Mouse (Mus musculus) natural killer cell, adult 2 months (primary cell): ENCODE data around the gene Mettl21a.
"Not testable (repeated sequence)": the region's sequence is repeated elsewhere in the genome, so short reads cannot be mapped to it uniquely, and the experiment has no call there.

Experiments
- DNase-seq, 2 experiments: peaks; one replicate each; pipeline ENCODE4 v3.0.0; 2022; ENCODE audit warnings: low spot score in 2 of 2

The Mettl21a gene

GRCm38 (mm10) chr1:64614311-64614710 lies 2.7 kb downstream of the Mettl21a start:
- DNase-seq, result no peak

DNA sequence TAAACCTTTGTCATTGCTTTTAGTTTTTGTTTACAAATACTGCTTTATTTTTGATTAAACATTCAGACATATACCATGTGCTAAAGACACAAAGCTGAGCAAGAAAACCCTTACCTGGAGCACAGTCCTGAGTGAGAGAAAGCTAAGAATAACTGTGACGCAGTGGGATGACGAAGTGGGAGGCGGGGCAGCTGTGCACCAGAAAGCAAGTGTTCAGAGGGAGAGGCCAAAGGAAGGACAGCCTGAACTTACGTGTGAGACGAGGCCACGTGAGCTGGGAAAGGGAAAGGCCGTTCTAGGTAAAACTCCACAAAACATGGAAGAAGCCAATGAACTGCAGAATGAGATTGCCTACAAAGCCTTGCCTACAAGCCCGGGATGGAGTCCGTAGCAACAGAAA lies 7.1 kb downstream of the Mettl21a start:
- no peak for DNase-seq

DNA sequence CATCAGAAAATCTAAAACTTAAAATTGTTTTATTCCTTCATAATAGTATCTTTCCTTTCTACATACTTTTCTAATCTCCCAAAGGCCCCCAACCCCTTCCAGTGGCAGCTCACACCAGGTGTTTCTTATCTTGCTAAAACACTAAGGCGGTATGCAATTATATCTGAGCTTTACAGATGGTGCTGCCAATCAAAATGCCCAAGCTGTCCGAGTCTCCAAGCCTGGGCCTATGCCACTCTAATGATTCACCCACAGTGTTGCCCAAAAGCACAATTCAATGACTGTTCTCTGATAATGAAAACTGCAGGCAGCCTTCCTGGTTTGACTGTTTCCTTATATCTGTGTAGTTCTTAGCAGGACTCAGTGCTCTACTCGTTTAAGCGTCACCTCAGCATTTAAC lies 7.9 kb downstream of the Mettl21a start:
- no peak for DNase-seq

DNA sequence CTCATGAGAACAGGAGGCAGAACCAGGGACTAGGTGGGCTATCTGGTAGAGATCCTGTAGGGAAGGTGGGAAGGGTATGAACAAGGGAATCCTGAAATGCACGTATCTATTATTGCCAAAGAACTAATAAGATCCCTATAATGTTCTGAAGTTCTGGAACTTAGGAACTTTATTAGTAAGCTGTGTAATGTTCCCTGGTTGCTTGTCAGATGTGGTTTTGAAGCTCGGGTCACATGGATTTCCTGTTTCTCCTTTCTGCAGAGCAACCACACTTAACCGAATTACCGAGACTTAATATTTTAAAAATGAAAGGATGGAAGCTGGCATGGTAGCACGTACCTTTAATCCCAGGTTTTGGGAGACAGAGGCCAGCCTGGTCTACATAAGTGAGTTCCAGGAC lies 13.7 kb downstream of the Mettl21a start:
- DNase-seq, result no peak

- DNase-seq, result no peak
These were observed 15.7 kb downstream of the Mettl21a start for GRCm38 (mm10) chr1:64601242-64601842.

DNA sequence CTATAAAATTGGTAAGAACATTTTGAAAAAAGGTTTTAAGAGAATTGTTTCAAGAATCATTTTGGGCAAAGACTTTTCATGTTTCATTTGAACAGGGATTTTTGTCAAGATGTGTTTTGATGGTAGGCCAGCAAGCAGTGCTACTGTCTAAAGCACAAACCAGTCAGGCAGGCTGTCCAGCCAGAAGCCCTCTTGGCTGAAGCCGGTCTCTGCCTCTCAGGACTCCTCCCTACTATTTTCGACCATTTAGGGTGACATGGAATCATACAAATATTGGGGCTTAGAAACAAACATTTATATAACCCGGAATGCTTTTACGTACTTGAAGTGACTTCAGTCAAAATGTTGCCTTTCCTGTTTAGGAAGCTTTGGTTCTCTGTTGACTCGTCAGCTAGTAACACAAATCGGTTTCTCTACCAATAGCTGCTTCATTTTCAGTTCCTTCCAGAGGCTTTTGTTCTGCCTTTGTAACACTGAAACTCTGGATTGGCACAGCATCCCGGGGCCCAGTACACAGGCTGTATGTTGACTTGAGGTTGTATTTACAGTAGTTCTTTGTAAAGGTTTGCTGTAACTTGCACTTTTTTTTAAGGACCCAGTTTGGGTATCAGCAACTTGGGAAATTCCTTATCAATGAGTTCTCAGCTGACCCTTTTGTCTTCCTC lies 16.5 kb downstream of the Mettl21a start:
- DNase-seq, result no peak

GRCm38 (mm10) chr1:64598926-64599325 lies 18.1 kb downstream of the Mettl21a start:
- no peak for DNase-seq

DNA sequence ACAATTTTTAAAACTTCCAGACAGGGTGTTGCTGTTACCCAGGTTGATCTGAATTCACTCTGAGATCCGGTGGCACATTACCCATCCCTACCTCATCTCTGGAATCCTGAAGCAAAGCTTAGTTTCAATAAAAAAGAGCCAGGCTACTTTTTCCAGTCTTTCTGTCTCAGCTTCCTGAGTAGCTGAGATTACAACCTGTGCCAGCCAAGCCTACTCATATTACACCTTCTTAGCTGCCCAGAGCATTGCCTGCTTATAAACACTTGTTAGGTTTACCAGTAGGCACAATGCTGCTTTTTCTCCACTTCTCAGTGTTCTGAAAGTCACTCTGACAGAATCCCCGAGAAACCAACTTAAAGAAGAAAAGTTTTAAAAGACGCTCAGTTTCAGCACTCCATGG lies 38.2 kb downstream of the Mettl21a start:
- DNase-seq, result no peak

DNA sequence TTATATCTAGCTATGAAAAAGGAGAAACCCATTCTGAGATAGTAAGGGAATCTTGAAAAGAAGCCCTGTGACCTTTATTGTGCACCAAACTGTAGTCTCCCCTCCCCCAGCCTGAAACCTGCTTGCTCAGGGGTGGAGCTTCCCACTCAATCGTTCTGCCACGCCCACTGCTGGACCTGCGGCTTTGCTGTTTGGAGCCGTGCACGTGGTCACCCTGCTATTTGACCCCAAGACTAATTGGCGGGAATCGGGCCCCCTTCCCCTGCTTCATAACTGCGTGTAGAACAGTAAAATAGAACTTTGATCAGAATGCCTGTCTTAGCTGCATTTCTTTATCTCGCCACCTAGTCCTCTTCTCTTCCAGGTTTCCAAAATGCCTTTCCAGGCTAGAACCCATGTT lies 39.1 kb downstream of the Mettl21a start:
- not testable (repeated sequence) for DNase-seq

DNA sequence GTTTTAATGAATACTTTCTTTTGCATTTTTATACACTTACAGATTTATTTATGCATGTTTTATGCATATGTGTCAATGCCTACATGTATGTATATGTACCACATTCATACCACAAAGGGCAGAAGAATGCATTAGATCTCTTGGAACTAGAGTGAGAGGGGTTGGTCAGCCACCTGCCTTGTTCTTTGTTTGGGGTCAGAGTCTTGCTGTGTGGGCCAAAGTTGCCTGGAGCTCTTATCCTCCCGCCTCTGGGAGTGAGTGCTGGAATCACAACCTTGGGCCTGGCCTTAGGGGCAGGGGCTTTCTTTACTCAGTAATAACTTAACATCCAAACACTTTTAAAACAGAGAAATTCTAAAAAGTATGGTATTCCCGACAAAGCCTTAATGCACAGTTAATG lies 40.3 kb downstream of the Mettl21a start:
- DNase-seq, result no peak

DNA sequence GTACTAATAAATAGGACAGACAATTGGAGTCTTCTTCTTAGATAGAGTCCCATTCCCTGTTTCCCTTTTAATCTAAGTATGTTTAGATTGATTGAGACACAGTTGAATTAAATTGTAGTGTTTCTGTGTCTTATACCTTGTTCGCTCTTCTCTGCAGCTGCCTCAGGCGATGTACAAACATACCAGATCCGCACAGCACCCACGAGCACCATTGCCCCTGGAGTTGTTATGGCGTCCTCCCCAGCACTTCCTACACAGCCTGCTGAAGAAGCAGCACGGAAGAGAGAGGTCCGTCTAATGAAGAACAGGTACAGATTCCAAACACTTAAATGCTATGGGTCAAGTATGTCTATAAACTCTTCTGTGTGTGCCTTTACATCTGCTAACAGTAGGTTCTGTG lies 41.0 kb downstream of the Mettl21a start:
- DNase-seq, result no peak

- DNase-seq, result no peak
These were observed 48.8 kb downstream of the Mettl21a start for GRCm38 (mm10) chr1:64568206-64568605.

GRCm38 (mm10) chr1:64560105-64560504 lies 56.9 kb downstream of the Mettl21a start:
- DNase-seq, result no peak
